Mouse (Mus musculus): ENCODE results near the gene Rnf113a2. TPM values are rescaled to one million over a fixed set of nuclear protein-coding genes. Genes with fewer than 3 reads are reported as not detected.

Gene Rnf113a2
- total RNA-seq (2023) = 38.7 TPM

GRCm38 (mm10) chr12:84416834-84417604 lies at the start of gene Rnf113a2:
TSS of gene Rnf113a2 (plus strand) at chr12:84417196.

DNA sequence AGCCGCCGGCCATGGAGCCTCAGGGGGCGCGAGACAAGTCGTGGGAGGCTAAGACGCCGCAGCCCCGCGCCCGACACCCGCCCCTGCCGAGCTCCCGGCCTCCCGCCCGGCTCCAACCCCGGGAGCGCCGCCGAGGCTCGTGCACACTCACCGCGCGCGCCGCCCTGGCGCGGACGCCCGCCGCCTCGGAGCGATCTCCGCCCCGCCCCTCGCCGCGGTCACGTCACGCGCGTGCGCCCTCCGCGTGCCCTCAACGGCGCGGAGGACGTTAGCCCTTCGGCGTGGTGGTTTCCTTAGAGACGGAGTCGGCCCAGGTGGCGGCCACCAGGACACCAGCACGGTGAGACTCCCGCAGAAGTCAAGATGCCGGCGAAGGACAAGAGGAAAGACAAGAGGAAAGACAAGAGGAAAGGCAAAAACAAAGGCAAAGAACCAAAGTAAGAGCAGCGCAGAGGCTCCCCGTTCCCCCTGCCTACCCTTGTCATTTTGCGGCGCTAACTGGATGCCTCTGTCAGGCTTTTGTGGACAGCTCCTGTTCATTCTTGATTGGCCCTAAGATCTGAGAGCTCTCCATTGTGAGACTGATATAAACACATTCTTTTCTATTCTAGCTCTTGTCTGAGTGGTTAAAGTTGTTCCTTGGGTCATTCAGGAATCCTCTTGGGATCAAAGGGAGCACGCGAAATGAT lies 8.0 kb upstream of the Rnf113a2 start, which contains the start of the genes Entpd5 and Bbof1:
Gene Entpd5, minus strand, starts transcription at position 211 of the 689 bp plus-strand sequence.
Gene Bbof1, plus strand, starts transcription at position 253 of the 689 bp plus-strand sequence.

DNA sequence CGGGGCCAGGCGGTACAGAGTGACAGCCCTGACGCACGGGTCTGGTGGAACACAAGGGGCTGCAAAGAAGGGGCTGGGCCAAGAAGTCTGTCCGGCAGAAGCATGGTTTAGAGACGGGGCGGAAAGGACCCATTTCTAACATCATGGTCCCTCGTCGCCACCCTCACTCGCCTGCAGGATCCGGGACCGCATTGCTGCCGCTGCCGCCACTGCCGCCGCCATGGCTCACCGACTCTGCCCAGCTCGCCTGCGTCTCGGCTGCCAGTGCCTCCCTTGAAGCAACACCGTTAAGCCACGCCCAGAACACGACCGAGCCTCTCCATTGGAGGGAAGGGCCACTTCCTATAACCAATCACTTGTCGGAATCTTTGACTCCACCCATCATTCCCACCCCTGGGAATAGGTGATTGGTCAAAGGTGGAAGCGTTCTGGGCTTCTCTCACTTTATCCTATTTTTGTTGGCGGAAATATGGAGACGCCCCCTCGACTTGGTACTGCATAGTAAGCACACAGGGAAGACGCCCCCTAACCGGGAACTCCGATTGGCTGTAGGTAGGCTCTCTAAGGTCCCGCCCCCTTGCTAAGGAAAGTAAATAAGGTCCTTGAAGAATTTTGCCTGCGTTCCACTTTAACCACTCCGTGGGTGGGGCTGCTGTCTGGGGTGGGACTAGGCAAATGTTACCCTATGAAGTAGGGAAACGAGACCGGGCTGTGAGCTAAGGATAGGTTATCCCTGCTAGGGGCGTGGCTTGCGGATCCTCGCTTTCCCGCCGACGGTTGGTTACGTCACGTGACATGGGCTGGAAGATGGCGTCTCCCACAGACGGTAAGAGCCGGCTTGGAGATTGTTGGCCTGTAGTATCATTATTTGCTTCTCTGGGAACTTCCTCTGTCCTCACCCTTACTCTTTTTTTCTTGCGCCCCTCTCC lies 34.0 kb downstream of the Rnf113a2 start, which contains the start of the genes Aldh6a1 and Lin52:
Gene Aldh6a1, minus strand, starts transcription at position 287 of the 929 bp plus-strand sequence.
Gene Lin52, plus strand, starts transcription at position 705 of the 929 bp plus-strand sequence.

Other genes starting within 250 kb of the Rnf113a2 start
- gene Elmsan1, start 198.3 kb upstream of the Rnf113a2 start, total RNA-seq (2023) = 163 TPM
- gene Ptgr2, start 132.0 kb upstream of the Rnf113a2 start, total RNA-seq (2023) = 15.2 TPM
- gene Zfp410, start 100.3 kb upstream of the Rnf113a2 start, total RNA-seq (2023) = 63.9 TPM
- 22.0 TPM for gene Coq6, start 55.5 kb upstream of the Rnf113a2 start, total RNA-seq (2023)
- gene Fam161b, start 55.4 kb upstream of the Rnf113a2 start, total RNA-seq (2023) = 0.47 TPM
- gene Entpd5, start 8.2 kb upstream of the Rnf113a2 start, total RNA-seq (2023) = 34.9 TPM
- gene Bbof1, start 8.1 kb upstream of the Rnf113a2 start, total RNA-seq (2023) = 1.2 TPM
- 9.3 TPM for gene Aldh6a1, start 33.8 kb downstream of the Rnf113a2 start, total RNA-seq (2023)
- 17.3 TPM for gene Lin52, start 34.2 kb downstream of the Rnf113a2 start, total RNA-seq (2023)
- not detected for gene Vsx2, start 152.6 kb downstream of the Rnf113a2 start, total RNA-seq (2023)
- gene Abcd4, start 200.2 kb downstream of the Rnf113a2 start, total RNA-seq (2023) = 17.7 TPM
- gene Vrtn, start 223.8 kb downstream of the Rnf113a2 start, total RNA-seq (2023) = not detected

Measured in CD4-positive naive resting alpha-beta T cell, adult 57 days (primary cell).